Mouse (Mus musculus): Measurements from ENCODE around the gene Olfr666. TPM values are rescaled to one million over a fixed set of nuclear protein-coding genes. Genes with fewer than 3 reads are reported as not detected.
"Not testable (repeated sequence)": the region's sequence is repeated elsewhere in the genome, so short reads cannot be mapped to it uniquely, and the experiment has no call there.

Olfr666 gene
- 0.27 TPM in 1 of 2 replicates, not detected in the other for polyA plus RNA-seq (2016; fragmentation: Nextera tagmentation; extraction: Ambion mirVana)

DNA sequence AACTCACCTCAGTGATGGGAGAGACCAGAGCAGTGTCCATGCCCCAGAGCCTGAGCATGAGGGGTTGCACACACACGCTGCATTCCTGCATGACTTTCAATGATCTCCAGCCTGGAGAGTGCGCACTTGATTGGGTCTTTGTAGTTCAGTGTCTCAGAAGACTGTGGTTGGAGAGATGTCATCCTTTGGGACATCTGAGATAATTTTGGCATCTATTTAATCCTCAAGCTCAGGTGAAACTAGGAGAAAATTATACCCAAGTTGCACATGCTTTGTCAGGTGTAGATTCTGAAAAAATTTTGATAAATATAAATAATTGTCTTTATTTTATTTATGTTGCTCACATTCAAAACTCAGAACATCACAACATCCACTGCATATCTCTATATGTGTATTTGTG is at the start of gene Olfr666:
Gene Olfr666 (minus strand): TSS at position 101 of the 400 bp plus-strand sequence.
- H3K27me3 ChIP-seq = no peaks in the 10 kb centered on the region
- H3K4me2 ChIP-seq = no peak within 1 kb of the TSS
- no peaks in the 10 kb centered on the region for H3K36me3 ChIP-seq (replicated peaks)
- no peak for ATAC-seq (ENCODE audit: low FRiP score)
- H3K27ac ChIP-seq = no peak within 1 kb of the TSS
- no peaks in the 10 kb centered on the region for H3K9me3 ChIP-seq
- 87% methylated on average over 2 of the region's 2 CpGs for WGBS
- no peaks in the 10 kb centered on the region for H3K4me1 ChIP-seq
- H3K4me3 ChIP-seq (replicated peaks) = no peak within 1 kb of the TSS
- H3K9ac ChIP-seq = no peak within 1 kb of the TSS

DNA sequence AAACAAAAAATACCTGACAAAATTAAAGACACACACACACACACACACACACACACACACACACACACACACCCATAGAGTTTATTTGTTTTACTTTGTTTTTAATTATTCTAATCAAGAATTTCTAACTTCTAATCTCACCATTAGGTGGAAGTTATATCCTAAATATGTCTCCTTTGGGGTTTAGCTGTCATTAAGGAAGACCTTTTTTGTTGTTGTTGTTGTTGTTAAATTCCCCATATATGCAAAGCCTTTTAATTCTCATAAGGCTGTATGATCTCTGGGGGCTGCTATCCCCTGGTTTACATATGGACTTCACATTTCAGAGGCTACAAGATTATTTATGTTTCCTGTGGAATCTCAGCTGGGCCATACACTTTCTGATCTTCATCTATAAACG is 38.2 kb upstream of the Olfr666 start, which contains the start of gene Olfr669:
Gene Olfr669 (plus strand): TSS at position 301 of the 400 bp plus-strand sequence.
- H3K4me2 ChIP-seq = no peak within 1 kb of the TSS
- no peak within 1 kb of the TSS for H3K9ac ChIP-seq
- H3K9me3 ChIP-seq = no peaks in the 10 kb centered on the region
- no peaks in the 10 kb centered on the region for H3K27me3 ChIP-seq
- WGBS = 78% methylated on average over 1 of the region's 1 CpGs
- no peaks in the 10 kb centered on the region for H3K4me1 ChIP-seq
- no peak within 1 kb of the TSS for H3K4me3 ChIP-seq (replicated peaks)
- H3K36me3 ChIP-seq (replicated peaks) = no peaks in the 10 kb centered on the region
- H3K27ac ChIP-seq = no peak within 1 kb of the TSS
- no peak for ATAC-seq (ENCODE audit: low FRiP score)

DNA sequence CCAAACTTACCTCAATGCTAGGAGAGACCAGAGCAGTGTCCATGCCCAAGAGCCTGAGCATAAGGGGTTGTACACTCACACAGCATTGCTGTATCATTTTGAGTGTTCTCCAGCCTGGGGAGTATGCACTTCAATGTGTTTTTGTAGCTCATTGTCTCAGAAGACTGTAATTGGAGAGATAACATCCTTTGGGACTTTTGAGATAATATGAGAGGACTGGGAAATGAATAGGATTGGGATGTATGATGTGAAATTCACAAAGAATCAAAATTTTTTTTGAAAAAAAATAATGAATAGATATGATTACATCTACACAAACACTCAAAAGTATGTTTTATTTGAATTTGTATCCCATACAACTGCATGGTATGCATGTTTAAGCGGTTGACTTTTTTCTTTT is 32.2 kb upstream of the Olfr666 start, which contains the start of gene Olfr668:
Gene Olfr668 (minus strand): TSS at position 101 of the 400 bp plus-strand sequence.
- Histone ChIP-seq H3K9me3 (no peaks in the 10 kb centered on the region), H3K4me1 (no peaks in the 10 kb centered on the region), H3K36me3 (replicated peaks) (no peaks in the 10 kb centered on the region), H3K27me3 (no peaks in the 10 kb centered on the region), H3K9ac (no peak within 1 kb of the TSS), H3K27ac (no peak within 1 kb of the TSS), H3K4me2 (no peak within 1 kb of the TSS), H3K4me3 (replicated peaks) (no peak within 1 kb of the TSS)
- WGBS = 84% methylated on average over 1 of the region's 1 CpGs
- ATAC-seq (ENCODE audit: low FRiP score) = no peak

DNA sequence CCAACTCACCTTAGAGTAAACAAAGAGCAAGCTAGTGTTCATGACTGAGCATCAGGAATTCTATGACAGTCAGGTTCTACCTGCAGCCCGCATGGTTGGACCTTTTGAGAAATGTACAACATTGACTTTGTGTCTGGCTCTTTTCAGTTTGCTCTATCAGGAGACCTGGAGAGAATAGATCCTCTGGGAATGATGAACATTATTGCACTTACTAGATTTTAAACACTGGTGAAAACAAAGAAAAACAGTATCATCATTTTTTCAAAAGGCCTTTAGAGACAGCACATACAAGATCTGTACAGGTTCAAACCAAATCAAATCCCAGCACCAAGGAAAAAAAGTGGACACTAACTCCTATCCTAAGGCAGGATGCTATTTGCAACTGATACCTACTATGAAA is 25.6 kb upstream of the Olfr666 start, which contains the start of gene Olfr667:
Gene Olfr667 (minus strand): TSS at position 101 of the 400 bp plus-strand sequence.
- 85% methylated on average over 1 of the region's 1 CpGs for WGBS
- no peak within 1 kb of the TSS for H3K4me3 ChIP-seq (replicated peaks)
- ATAC-seq (ENCODE audit: low FRiP score) = no peak
- no peak within 1 kb of the TSS for H3K9ac ChIP-seq
- H3K9me3 ChIP-seq = no peaks in the 10 kb centered on the region
- H3K27ac ChIP-seq = no peak within 1 kb of the TSS
- no peaks in the 10 kb centered on the region for H3K27me3 ChIP-seq
- no peak within 1 kb of the TSS for H3K4me2 ChIP-seq
- H3K36me3 ChIP-seq (replicated peaks) = no peaks in the 10 kb centered on the region
- H3K4me1 ChIP-seq = no peaks in the 10 kb centered on the region

DNA sequence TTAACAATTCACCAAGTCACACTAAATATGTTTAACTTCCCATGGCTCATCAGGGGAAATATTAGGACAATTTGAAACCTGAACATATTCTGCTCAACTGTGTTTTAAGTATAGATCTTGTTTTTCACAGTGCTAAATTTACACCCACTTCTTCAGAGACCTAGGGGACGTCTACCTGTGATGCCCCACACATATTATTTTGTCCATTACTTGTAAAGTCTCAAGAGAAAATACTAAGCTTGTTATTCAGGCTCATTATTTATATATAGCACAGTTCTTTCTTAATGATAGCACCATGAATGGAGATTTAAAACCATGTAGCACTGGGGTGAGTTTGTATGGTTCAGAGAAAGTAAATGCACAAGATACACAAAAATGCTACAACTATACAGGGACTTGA is 18.0 kb downstream of the Olfr666 start, which contains the start of gene Olfr665:
Gene Olfr665 (plus strand): TSS at position 301 of the 400 bp plus-strand sequence.
- 68% methylated on average over 1 of the region's 1 CpGs for WGBS
- Histone ChIP-seq H3K4me2 (no peak within 1 kb of the TSS), H3K4me1 (no peaks in the 10 kb centered on the region), H3K4me3 (replicated peaks) (no peak within 1 kb of the TSS), H3K9ac (no peak within 1 kb of the TSS), H3K27ac (no peak within 1 kb of the TSS), H3K27me3 (no peaks in the 10 kb centered on the region), H3K36me3 (replicated peaks) (no peaks in the 10 kb centered on the region), H3K9me3 (no peaks in the 10 kb centered on the region)
- ATAC-seq (ENCODE audit: low FRiP score) = no peak

DNA sequence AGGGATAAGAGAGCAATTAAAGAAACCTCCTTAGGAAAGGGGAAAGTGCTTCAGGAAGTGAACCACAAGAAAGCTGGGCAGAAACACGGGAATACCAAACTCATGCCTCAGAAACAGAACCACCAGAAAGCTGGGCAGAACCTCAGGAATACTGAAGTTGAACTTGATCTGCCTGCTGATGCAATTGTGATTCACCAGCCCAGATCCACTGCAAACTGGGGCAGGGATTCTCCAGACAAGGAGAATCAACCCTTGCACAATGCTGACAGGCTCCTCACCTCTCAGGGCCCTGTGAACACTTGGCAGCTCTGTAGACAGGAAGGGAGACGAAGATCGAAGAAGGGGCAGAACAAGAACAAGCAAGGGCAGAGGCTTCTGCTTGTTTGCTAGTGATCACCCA is 34.4 kb downstream of the Olfr666 start:
- WGBS = 94% methylated on average over 3 of the region's 3 CpGs
- Histone ChIP-seq H3K4me1 (no peaks in the 10 kb centered on the region), H3K36me3 (replicated peaks) (no peaks in the 10 kb centered on the region), H3K4me3 (replicated peaks) (no peak overlapping the region), H3K9ac (no peak overlapping the region), H3K27ac (no peak overlapping the region), H3K9me3 (no peaks in the 10 kb centered on the region), H3K4me2 (no peak overlapping the region), H3K27me3 (no peaks in the 10 kb centered on the region)
- ATAC-seq (ENCODE audit: low FRiP score) = no peak

DNA sequence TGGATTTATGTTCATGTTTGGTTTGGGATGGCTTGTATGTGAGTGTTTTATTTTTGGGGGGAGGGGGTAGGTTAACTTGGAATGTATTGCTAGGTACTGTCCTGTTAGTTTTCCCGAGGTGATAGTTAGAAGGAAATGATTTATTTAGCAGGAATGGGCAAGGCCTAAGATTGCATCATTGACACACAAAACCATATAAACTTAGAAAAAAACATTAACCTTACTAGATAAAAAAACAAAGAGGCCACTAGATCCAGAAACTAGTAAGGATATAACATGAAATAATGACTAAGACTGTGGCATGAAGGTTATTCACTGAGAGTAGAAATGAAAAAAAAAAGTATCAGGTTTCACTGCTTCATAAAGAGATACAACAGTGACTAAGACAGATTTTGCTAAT is 38.1 kb downstream of the Olfr666 start:
- WGBS = 79% methylated on average over 1 of the region's 1 CpGs
- Histone ChIP-seq H3K9ac (no peak overlapping the region), H3K4me2 (no peak overlapping the region), H3K9me3 (no peaks in the 10 kb centered on the region), H3K36me3 (replicated peaks) (no peaks in the 10 kb centered on the region), H3K27me3 (no peaks in the 10 kb centered on the region), H3K4me3 (replicated peaks) (no peak overlapping the region), H3K27ac (no peak overlapping the region), H3K4me1 (no peaks in the 10 kb centered on the region)
- ATAC-seq (ENCODE audit: low FRiP score) = no peak

DNA sequence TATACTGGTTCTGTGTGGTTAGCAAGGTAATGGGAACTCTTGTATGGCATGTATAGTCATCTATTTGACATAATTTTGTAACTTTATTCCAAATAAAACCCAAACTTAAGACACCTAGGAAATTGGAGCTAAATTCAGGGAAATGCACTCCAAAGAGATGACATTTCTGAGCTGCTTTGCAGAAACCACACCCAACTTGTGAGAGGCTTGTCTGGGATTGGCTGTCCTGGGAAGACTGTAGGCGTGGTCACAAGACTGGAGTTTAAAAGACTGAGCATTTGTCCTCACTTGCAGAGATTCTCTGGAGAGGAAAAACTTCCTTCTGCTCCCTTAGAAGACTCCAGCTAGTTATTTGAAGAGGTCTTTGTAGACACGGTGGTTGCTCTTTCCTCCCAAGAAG is 39.0 kb downstream of the Olfr666 start, which contains the start of gene Usp17la:
Gene Usp17la (plus strand): TSS at position 301 of the 400 bp plus-strand sequence.
- not testable (repeated sequence) for H3K4me2 ChIP-seq; H3K4me1 ChIP-seq; H3K27me3 ChIP-seq; H3K27ac ChIP-seq; H3K4me3 ChIP-seq (replicated peaks); H3K36me3 ChIP-seq (replicated peaks); H3K9me3 ChIP-seq; ATAC-seq (ENCODE audit: low FRiP score); H3K9ac ChIP-seq
- WGBS = 82% methylated on average over 2 of the region's 2 CpGs

DNA sequence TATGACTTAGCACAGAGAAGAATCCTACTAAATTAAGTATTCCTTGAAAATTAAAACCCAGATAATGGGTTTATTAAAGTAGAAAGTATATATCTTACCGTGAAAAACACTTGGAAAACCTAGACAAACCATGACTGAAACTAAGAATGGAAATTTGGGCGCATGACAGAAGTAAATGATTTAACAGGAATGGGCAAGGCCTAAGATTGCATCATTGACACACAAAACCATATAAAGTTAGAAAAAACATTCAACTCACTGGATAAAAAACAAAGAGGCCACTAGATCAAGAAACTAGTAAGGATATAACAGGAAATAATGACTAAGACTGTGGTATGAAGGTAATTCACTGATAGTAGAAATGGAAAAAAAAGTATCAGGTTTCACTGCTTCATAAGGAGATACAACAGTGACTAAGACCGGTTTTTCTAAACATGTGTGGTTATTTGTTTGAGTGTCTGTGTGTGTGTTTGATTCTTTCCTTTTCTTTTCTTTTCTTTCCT is 40.5 kb downstream of the Olfr666 start:
- Histone ChIP-seq H3K4me2 (no peak overlapping the region), H3K4me3 (replicated peaks) (no peak overlapping the region), H3K36me3 (replicated peaks) (no peaks in the 10 kb centered on the region), H3K9me3 (no peaks in the 10 kb centered on the region), H3K27ac (no peak overlapping the region), H3K27me3 (no peaks in the 10 kb centered on the region), H3K4me1 (no peaks in the 10 kb centered on the region), H3K9ac (no peak overlapping the region)
- WGBS = 80% methylated on average over 3 of the region's 3 CpGs
- ATAC-seq (ENCODE audit: low FRiP score) = no peak

DNA sequence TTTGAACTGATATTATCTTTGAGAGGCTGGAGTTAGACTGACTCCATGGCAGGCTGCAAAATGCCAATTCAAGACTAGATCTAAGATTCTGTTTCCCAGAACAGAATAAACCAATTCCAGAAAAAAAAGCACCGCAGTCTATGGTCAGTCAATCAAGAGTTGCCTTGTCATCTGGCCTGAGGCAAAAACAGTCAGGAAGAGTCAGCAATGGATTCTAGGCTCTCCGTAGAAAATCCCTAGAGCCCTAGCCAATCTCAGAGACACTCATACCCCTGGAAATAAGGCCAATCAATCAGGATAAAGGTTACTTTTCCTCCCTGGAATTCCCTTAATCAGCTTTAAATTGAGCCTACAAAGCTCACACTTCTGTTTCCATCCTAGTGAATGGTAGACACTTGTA is 44.2 kb downstream of the Olfr666 start:
- H3K27me3 ChIP-seq; H3K9ac ChIP-seq; H3K4me3 ChIP-seq (replicated peaks); ATAC-seq (ENCODE audit: low FRiP score); H3K36me3 ChIP-seq (replicated peaks); H3K4me2 ChIP-seq; H3K27ac ChIP-seq; H3K9me3 ChIP-seq; H3K4me1 ChIP-seq: not testable (repeated sequence)
- 68% methylated on average over 2 of the region's 2 CpGs for WGBS

DNA sequence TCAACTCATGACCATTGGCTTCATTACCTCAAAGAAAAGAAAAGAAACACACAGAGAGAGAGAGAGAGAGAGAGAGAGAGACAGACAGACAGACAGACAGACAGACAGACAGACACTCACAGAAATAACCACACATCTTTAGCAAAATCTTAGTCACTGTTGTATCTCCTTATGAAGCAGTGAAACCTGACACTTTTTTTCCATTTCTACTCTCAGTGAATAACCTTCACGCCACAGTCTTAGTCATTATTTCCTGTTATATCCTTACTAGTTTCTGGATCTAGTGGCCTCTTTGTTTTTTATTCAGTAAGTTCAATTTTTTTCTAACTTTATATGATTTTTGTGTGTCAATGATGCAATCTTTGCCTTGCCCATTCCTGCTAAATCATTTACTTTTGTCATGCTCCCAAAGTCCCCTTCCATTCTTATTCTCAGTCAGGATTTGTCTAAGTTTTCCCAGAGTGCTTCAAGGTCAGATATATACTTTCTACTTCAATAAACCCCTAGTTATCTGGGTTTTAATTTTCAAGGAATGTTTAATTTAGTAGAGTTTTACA is 51.9 kb downstream of the Olfr666 start:
- ATAC-seq (ENCODE audit: low FRiP score) = no peak
- no peak overlapping the region for H3K4me2 ChIP-seq
- no peaks in the 10 kb centered on the region for H3K9me3 ChIP-seq
- 78% methylated on average over 1 of the region's 1 CpGs for WGBS
- H3K4me3 ChIP-seq (replicated peaks) = no peak overlapping the region
- H3K4me1 ChIP-seq = no peaks in the 10 kb centered on the region
- no peaks in the 10 kb centered on the region for H3K36me3 ChIP-seq (replicated peaks)
- H3K27me3 ChIP-seq = no peaks in the 10 kb centered on the region
- no peak overlapping the region for H3K27ac ChIP-seq
- no peak overlapping the region for H3K9ac ChIP-seq

DNA sequence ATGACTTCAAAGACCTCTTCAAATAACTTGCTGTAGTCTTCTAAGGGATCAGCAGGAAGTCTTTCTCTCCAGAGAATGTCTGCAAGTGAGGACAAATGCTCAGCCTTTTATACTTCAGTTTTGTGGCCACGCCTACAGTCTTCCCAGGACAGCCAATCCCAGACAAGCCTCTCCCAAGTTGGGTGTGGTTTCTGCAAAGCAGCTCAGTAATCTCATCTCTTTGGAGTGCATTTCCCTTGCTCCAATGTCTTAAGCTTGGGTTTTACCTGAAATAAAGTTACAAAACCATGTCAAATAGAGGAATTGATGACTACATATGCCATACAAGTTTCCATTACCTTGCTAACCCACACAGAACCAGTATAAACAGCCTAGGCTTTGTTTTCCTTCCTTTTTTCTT is 53.2 kb downstream of the Olfr666 start, which contains the start of gene Usp17lb:
Gene Usp17lb (minus strand): TSS at position 101 of the 400 bp plus-strand sequence.
- ATAC-seq (ENCODE audit: low FRiP score) = no peak

More for the DNA sequence above, 53.2 kb downstream of the Olfr666 start, which contains the start of gene Usp17lb:
- H3K27me3 ChIP-seq = no peaks in the 10 kb centered on the region
- no peak within 1 kb of the TSS for H3K9ac ChIP-seq
- H3K27ac ChIP-seq = no peak within 1 kb of the TSS
- no peaks in the 10 kb centered on the region for H3K4me1 ChIP-seq
- H3K36me3 ChIP-seq (replicated peaks) = no peaks in the 10 kb centered on the region
- no peak within 1 kb of the TSS for H3K4me2 ChIP-seq
- H3K9me3 ChIP-seq = no peaks in the 10 kb centered on the region
- no peak within 1 kb of the TSS for H3K4me3 ChIP-seq (replicated peaks)
- 61% methylated on average over 1 of the region's 1 CpGs for WGBS
